Mouse (Mus musculus) Patski (cell line): ENCODE data around the gene Trabd2b. TPM values are rescaled to one million over a fixed set of nuclear protein-coding genes. Genes with fewer than 3 reads are reported as not detected.

Experiments
- ATAC-seq: fragments of 100-300 bp; one replicate; pipeline ENCODE4 v1.8.0; 2021
- CTCF ChIA-PET: fragments of 350-600 bp; sonication (Branson Sonifier 250); formaldehyde crosslinking; loops from one replicate; lab custom pipeline; 2022; ENCODE audit warnings: inconsistent platforms; lab: Charles Lee
- POLR2A ChIA-PET: fragments of 350-600 bp; sonication (Branson Sonifier 250); formaldehyde crosslinking; loops from one replicate; lab custom pipeline; 2022; ENCODE audit warnings: antibody characterized with exemption, inconsistent platforms; lab: Charles Lee
- DNase-seq: peaks from one replicate; pipeline ENCODE4 v3.0.0-alpha.2; 2011; ENCODE audit warnings: low read depth, low spot score
- H3K27me3 ChIP-seq: fragments of 371-371 bp; one replicate; pipeline ENCODE4 v1.5.1; 2021
- CTCF ChIP-seq: fragments of 100-300 bp; IDR thresholded peaks from one replicate; pipeline ENCODE4 v1.5.1; 2021
- in situ Hi-C: fragments of 300-500 bp; cut with MboI; formaldehyde crosslinking; loops from 3 replicates; pipeline ENCODE4 v1.11.1; 2018; ENCODE audit warnings: low pct_unique_long_range_greater_than_20kb, mixed read lengths
- polyA plus RNA-seq: library from polyadenylated mRNA; unstranded; gene quantifications from one replicate; pipeline ENCODE4 v1.2.3, GENCODE M21; 2021

Gene Trabd2b
- polyA plus RNA-seq, 1 experiment from 2014 or later, result 0.63 TPM

- ChIA-PET POLR2A (no interaction called here), CTCF (no interaction called here)
- DNase-seq (no peak), ATAC-seq (no peak)
- in situ Hi-C loops, result no loop called here
- no peak for TF ChIP-seq CTCF
- H3K27me3 ChIP-seq, result no peaks in the 10 kb centered on the region
Measured at GRCm38 (mm10) chr4:114410026-114410425, 3.5 kb downstream of the Trabd2b start.

GRCm38 (mm10) chr4:114410443-114410842 is 3.9 kb downstream of the Trabd2b start:
- POLR2A ChIA-PET, result no interaction called here
- TF ChIP-seq CTCF, result no peak
- no peaks in the 10 kb centered on the region for H3K27me3 ChIP-seq
- ATAC-seq (no peak), DNase-seq (no peak)
- CTCF ChIA-PET, result no interaction called here
- in situ Hi-C loops, result no loop called here

- no peaks in the 10 kb centered on the region for H3K27me3 ChIP-seq
- ATAC-seq, result no peak
- no peak for TF ChIP-seq CTCF
- no peak for DNase-seq
- POLR2A ChIA-PET, result no interaction called here
- CTCF ChIA-PET, result no interaction called here
- in situ Hi-C loops, result no loop called here
Measured at GRCm38 (mm10) chr4:114410958-114411661, 4.6 kb downstream of the Trabd2b start.

- peak; percentile 30 for DNase-seq
- POLR2A ChIA-PET, result no interaction called here
- no peaks in the 10 kb centered on the region for H3K27me3 ChIP-seq
- CTCF ChIA-PET, result interaction anchor here (1.2 kb wide), 1 partner anchor 74 kb away, joined by 3 read pairs; no protein-coding TSS in a partner anchor
- no peak for ATAC-seq
- in situ Hi-C loops, result no loop called here
- no peak for TF ChIP-seq CTCF
Measured at GRCm38 (mm10) chr4:114411846-114412390, 5.4 kb downstream of the Trabd2b start.

- POLR2A ChIA-PET, result no interaction called here
- DNase-seq, result no peak
- no peak for ATAC-seq
- CTCF ChIA-PET, result no interaction called here
- no peak for TF ChIP-seq CTCF
- no peaks in the 10 kb centered on the region for H3K27me3 ChIP-seq
- in situ Hi-C loops, result no loop called here
Measured at GRCm38 (mm10) chr4:114415925-114416645, 9.6 kb downstream of the Trabd2b start.

GRCm38 (mm10) chr4:114420154-114420553 is 13.6 kb downstream of the Trabd2b start:
- in situ Hi-C loops, result no loop called here
- no peak for ATAC-seq
- CTCF ChIA-PET, result no interaction called here

GRCm38 (mm10) chr4:114423084-114423483 is 16.6 kb downstream of the Trabd2b start:
- no peaks in the 10 kb centered on the region for H3K27me3 ChIP-seq
- TF ChIP-seq CTCF, result no peak
- ChIA-PET CTCF (no interaction called here), POLR2A (no interaction called here)
- in situ Hi-C loops, result no loop called here
- ATAC-seq (no peak), DNase-seq (no peak)

More at GRCm38 (mm10) chr4:114420154-114420553, 13.6 kb downstream of the Trabd2b start:
- no peaks in the 10 kb centered on the region for H3K27me3 ChIP-seq
- no peak for TF ChIP-seq CTCF
- POLR2A ChIA-PET, result no interaction called here
- DNase-seq, result no peak

- no peak for TF ChIP-seq CTCF
- in situ Hi-C loops, result no loop called here
- DNase-seq (peak; percentile 56), ATAC-seq (peak; percentile 84)
- ChIA-PET CTCF (interaction anchor here (0.8 to 1.8 kb wide), 4 partner anchors 12 to 210 kb away, joined by 3 to 6 read pairs (median 4); no protein-coding TSS in a partner anchor), POLR2A (no interaction called here)
- no peaks in the 10 kb centered on the region for H3K27me3 ChIP-seq
Measured at GRCm38 (mm10) chr4:114425808-114426207, 19.3 kb downstream of the Trabd2b start.

GRCm38 (mm10) chr4:114432742-114433141 is 26.2 kb downstream of the Trabd2b start:
- CTCF ChIA-PET, result no interaction called here

GRCm38 (mm10) chr4:114433440-114433839 is 26.9 kb downstream of the Trabd2b start:
- no peaks in the 10 kb centered on the region for H3K27me3 ChIP-seq
- DNase-seq (no peak), ATAC-seq (no peak)
- in situ Hi-C loops, result no loop called here
- POLR2A ChIA-PET, result no interaction called here
- no peak for TF ChIP-seq CTCF
- CTCF ChIA-PET, result no interaction called here

More at GRCm38 (mm10) chr4:114432742-114433141, 26.2 kb downstream of the Trabd2b start:
- in situ Hi-C loops, result no loop called here
- POLR2A ChIA-PET, result no interaction called here
- ATAC-seq (peak; percentile 78), DNase-seq (no peak)
- no peak for TF ChIP-seq CTCF
- H3K27me3 ChIP-seq, result no peaks in the 10 kb centered on the region

- TF ChIP-seq CTCF, result no peak
- DNase-seq (no peak), ATAC-seq (no peak)
- in situ Hi-C loops, result loop anchor here (5.0 kb wide), 2 partner anchors 37 to 132 kb away; no protein-coding TSS in a partner anchor
- ChIA-PET CTCF (no interaction called here), POLR2A (no interaction called here)
- H3K27me3 ChIP-seq, result no peaks in the 10 kb centered on the region
Measured at GRCm38 (mm10) chr4:114434766-114435165, 28.2 kb downstream of the Trabd2b start.
